24 mouse cellular contexts compared by ENCODE assay signal in the genomic region with DNA sequence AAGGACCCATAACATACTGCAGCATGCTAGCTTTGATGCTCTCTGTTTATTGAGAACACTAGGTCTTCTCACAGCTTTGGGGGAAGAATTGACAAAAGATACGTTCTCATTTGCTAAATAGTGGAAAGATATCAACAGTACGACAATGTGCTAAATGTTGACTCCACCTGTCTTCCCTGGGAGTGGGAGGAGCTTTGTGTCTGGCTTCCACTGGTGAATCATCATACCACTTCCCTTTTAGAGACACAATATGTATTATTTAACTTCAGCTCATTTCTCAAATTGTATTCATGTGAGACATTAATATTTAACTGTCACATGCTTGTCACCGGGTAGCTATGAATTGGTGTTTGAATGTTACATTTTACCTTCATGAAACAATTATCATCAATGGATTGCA. TPM values are rescaled to one million over a fixed set of nuclear protein-coding genes. Genes with fewer than 3 reads are reported as not detected.
DNase-seq lines count a peak whose midpoint lies in the region; TF ChIP-seq lines count a peak whose summit lies in the region.
"Had no signal": no experiment of that assay in that cellular context is flagged by ENCODE, and none has a peak within 500 bp of the region (broad histone marks: within the 10 kb centered on the region; RNA-seq: fewer than 3 reads in every experiment).

No protein-coding gene starts in this region.

- no peak for TF ChIP-seq CTCF in gastrocnemius, adult 2 months (IDR thresholded peaks at IDR 0.05)

- DNase-seq in gastrocnemius, adult 2 months: no peak
- DNase-seq in gastrocnemius, postnatal 4 days (ENCODE audit: low spot score in 2 of 2): no peak
- DNase-seq in lung, postnatal 36 days: peak; percentile 67
- no peak for DNase-seq in lung, postnatal 25 days (ENCODE audit: low spot score)
- no peak for DNase-seq in ovary, adult 18-20 months (ENCODE audit: low spot score)
- DNase-seq in neural tube, embryonic 10.5 days (ENCODE audit: extremely low spot score, low spot score): no peak
- no peak for DNase-seq in right cerebral cortex, adult 2 months (ENCODE audit: low spot score in 2 of 2)
- DNase-seq: adrenal gland, postnatal 10 days; cerebellum, adult 8-10 months; cerebellum, postnatal 36 days; heart, adult 11 months; kidney, adult 8-10 months; kidney, postnatal 10 days; liver; thymus, adult 2 months had no signal

- intact Hi-C loops in gastrocnemius, adult 2 months (cut with DNase I): no loop called here

- 14% methylated on average over 3 of the region's 3 CpGs for WGBS in macrophage (ENCODE audit: missing documents)

- H3K27ac ChIP-seq in gastrocnemius, adult 2 months: peak overlapping the region; percentile 91
- peak overlapping the region; percentile 39 for H3K27ac ChIP-seq in macrophage
- H3K27ac ChIP-seq: forebrain, embryonic 13.5 days; hindbrain, embryonic 15.5 days; limb, embryonic 10.5 days; liver, embryonic 15.5 days; midbrain, embryonic 12.5 days; neural tube, embryonic 13.5 days had no signal

- peak overlapping the region; percentile 87 for H3K4me3 ChIP-seq in gastrocnemius, adult 2 months
- no peak overlapping the region for H3K4me3 ChIP-seq in macrophage (ENCODE audit: inconsistent target)
- H3K4me3 ChIP-seq: forebrain, embryonic 13.5 days; hindbrain, embryonic 15.5 days; limb, embryonic 10.5 days; liver, embryonic 15.5 days; midbrain, embryonic 12.5 days; neural tube, embryonic 13.5 days had no signal

- H3K36me3 ChIP-seq in macrophage (ENCODE audit: inconsistent target): no peaks in the 10 kb centered on the region
- H3K36me3 ChIP-seq: G1E; hindbrain, embryonic 15.5 days; limb, embryonic 10.5 days; liver, embryonic 15.5 days; midbrain, embryonic 12.5 days; neural tube, embryonic 13.5 days had no signal

- H3K79me2 ChIP-seq in macrophage (ENCODE audit: inconsistent target): peaks cover 17% of the 10 kb centered on the region

RNA-seq across cellular contexts. Expression of a gene that starts 2.8 kb away (rescaled TPM):
- 10 to 100 TPM; 13.8 to 24.2 TPM for total RNA-seq in gastrocnemius, adult 2 months (2021)
- total RNA-seq in gastrocnemius, postnatal 4 days (2021): 10 to 100 TPM; 32.0 to 37.4 TPM
- 10 to 100 TPM in 7 of 26 experiments, 1 to 10 TPM in 18, not detected in 1; 1.3 to 40.5 (median 7.0) TPM for total RNA-seq in macrophage (2018; cell fraction: chromatin; rRNA removed)
- total RNA-seq in macrophage (2018; cell fraction: cytosol; rRNA removed): 10 to 100 TPM; 14.1 to 31.0 (median 24.0) TPM
- 10 to 100 TPM in 16 of 26 experiments, 1 to 10 TPM in 10; 2.8 to 27.0 (median 11.8) TPM for total RNA-seq in macrophage (2018; cell fraction: nucleus; rRNA removed)
- polyA plus RNA-seq in macrophage (2018): 15.1 to 55.7 TPM (median 24.4 TPM) in 3 replicates
- polyA plus RNA-seq: G1E had no signal

RNA-seq across cellular contexts. Expression of a gene that starts 22.3 kb away (rescaled TPM):
- total RNA-seq in gastrocnemius, adult 2 months (2021): 100 to 1,000 TPM in 1 of 2 experiments, 10 to 100 TPM in 1; 82.9 to 125 TPM
- total RNA-seq in gastrocnemius, postnatal 4 days (2021): 100 to 1,000 TPM; 376 to 427 TPM
- total RNA-seq in macrophage (2018; cell fraction: chromatin; rRNA removed): 10 to 100 TPM in 6 of 26 experiments, 1 to 10 TPM in 6, not detected in 14; 1.1 to 60.3 (median 11.5) TPM
- 10 to 100 TPM in 2 of 26 experiments, 1 to 10 TPM in 4, under 1 TPM in 18, not detected in 2; 0.03 to 26.7 (median 0.22) TPM for total RNA-seq in macrophage (2018; cell fraction: cytosol; rRNA removed)
- total RNA-seq in macrophage (2018; cell fraction: nucleus; rRNA removed): 10 to 100 TPM in 4 of 26 experiments, 1 to 10 TPM in 6, under 1 TPM in 4, not detected in 12; 0.18 to 25.7 (median 3.3) TPM
- 0.07 to 0.72 TPM (median 0.21 TPM) in 3 replicates for polyA plus RNA-seq in macrophage (2018)
- total RNA-seq: CH12.LX, G1E had no signal
- polyA plus RNA-seq: G1E had no signal
